Mouse (Mus musculus) kidney, postnatal 10 days (tissue): ENCODE data around the gene Ccl4.

ENCODE experiments used
- DNase-seq: peaks from one replicate; pipeline ENCODE4 v3.0.0; 2021; ENCODE audit warnings: mixed read lengths

Gene Ccl4

DNA sequence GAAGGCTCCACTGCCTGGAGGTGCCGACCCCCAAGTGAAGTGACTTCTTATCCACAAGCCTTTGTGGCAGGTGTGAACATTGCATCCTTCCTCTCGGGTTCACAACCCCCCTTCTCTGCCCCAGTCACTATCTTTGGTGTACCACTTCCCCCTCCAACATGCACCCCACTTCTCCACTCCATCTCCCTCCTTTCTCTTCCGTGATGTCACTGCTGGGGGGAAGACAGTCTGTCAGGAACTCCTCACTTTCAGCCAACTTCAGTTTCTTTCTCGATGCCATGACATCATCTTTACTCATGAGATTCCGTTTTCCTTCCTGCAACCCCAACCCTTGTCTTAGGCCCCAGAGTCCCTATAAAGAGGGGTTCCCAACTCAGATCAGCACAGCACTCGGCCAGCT, at the start of gene Ccl4:
Ccl4 (plus strand) TSS at position 381 of the 400 bp plus-strand sequence.
- DNase-seq: no peak

DNA sequence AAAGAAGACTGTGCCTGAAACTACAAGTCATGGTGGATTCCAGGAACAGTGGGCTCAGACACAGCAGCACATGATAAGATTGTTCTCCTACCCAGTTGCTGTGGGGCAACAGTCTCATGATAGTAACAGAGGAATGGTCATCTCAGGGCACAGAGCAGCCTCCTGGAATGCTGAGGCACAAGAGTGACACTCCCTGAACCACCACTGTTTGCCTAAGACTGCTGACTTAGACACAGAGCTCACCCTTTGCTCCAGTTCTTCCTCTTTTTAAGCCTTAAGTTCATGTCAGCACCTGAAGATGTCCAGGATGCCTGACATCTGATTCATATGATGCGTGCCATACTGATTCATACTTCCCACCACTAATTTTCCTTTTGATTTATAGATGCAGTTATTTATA, 45.8 kb upstream of the Ccl4 start:
- DNase-seq: no peak

DNA sequence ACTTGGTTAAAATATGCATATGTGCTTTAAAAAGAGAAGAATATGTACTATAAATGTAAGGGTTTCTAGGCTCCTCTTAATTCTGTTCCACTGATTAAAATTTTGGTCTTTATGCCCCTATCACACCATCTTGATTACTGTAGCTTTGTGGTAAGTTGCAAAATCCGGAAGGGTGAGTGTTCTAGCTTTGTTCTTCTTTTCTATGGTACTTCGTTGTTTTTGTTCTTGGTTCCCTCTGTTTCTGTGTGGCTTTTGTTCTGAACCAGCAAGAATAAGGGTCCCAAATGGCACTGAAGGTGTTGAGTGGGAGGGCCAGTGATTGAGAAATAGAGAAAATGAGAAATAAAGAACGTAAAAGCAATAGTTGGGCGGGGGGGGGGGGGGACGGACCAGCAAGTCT, 44.1 kb upstream of the Ccl4 start:
- no peak for DNase-seq

DNA sequence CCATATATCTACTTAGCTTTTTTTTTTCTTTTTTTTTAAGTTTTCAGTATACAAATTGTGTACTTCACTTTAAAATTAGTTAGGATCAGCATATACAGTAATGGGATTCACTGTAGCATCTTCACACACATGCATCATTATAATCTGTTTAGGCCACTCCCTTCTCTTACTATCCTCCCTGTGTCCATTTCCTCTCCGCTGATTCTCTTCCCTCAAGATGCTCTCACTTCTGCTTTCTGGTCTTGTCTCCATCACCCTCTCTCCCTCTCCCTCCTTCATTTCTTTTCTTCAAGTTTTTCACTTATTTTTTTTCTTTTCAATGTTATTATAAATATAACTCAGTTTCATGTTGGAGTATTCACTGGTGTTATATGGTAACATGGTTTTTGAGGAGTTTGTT, 43.3 kb upstream of the Ccl4 start:
- no peak for DNase-seq

DNA sequence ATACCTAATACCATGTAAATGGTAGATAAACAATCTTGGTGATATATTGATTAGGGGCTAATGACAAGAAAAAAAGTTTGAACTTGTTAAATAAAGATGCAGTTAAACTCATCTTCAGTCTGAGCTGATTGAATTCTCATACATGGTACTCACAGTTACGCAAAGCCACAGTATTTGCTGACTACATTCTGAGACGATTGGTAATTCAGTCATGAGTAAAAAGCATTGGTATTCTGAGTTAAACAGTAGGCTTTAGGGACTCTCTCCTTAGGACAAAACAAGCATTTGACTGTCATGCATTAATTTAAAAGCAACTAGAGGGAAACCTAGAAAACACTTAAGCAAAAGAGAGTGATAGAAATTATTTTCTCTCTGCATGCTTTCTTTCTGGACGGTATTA, 38.8 kb upstream of the Ccl4 start:
- DNase-seq: no peak

DNA sequence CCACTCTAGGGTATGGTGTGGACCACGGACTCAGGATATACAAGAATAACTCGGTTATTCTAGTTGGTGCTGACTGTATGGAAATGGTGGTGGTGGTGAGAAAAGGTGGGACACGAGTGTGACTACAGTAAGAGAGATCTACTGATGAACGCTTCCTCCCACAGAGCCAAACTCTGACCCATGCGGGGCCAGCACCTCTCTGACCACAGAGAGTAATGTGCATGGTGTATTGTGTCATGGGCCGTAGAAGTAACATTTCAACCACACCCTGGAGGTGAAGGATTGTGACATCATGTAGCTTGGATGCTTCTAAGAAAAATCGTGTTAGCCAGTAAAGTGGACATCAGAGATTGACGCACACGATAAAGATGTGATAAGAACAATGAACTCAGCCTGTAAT, 33.6 kb upstream of the Ccl4 start:
- DNase-seq: no peak

DNA sequence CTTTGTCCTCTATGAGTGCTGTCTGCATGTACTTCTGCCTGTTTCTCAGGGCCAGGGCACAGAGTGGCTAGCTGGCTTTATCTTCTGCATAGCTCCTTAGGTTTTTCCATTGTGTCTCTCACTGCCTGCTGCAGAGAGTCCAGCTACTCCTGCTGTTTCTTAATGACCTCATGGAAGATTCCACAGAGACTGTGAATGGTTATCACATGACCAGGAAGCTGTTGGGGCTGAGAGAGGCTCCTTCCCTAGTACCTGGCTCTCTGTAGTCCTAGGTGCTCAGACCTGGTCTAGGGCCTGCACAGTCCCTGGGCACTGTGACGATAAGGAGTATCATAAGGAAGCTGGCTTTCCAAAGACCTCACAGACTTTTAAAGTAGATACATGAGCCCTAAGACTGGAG, 31.8 kb upstream of the Ccl4 start:
- DNase-seq: no peak

DNA sequence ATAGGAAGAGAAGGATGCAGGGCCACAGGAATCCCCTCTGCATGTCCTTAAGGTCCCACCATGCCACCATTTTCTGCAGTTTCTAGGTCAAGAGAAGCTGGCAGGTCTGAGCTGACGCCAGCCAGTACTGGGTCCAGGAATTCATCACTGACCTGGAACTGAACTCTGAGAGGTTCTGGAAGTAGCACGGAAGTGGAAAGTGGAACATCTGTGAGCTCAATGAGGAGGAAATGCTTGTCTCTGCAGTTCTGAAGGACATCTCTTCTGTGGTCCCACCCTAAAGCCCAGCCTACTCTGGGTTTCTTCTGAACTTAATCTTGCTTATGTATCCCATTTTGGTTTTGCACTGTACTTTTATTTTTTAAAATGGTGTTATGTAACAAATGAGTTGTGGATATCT, 31.3 kb upstream of the Ccl4 start:
- DNase-seq: no peak

DNA sequence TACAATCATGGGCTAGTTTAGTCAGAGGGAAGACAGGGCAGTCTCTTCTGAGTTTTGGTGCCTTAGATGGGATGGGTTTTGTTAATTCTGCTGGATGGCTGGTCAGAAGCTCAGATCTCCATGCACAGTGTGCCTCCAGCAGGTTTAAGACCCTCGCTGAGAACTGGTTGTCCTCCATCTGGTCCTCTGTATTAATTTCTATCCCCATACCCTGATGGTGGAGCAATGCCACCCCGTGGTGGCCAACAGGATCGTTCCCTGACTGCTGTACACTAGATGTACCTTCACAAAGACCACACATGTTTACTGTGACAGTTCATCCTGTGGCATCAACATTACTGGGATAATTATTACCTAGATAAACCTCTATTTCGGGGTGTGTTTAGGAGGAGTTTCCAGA, 29.6 kb upstream of the Ccl4 start:
- peak; percentile 41 for DNase-seq

DNA sequence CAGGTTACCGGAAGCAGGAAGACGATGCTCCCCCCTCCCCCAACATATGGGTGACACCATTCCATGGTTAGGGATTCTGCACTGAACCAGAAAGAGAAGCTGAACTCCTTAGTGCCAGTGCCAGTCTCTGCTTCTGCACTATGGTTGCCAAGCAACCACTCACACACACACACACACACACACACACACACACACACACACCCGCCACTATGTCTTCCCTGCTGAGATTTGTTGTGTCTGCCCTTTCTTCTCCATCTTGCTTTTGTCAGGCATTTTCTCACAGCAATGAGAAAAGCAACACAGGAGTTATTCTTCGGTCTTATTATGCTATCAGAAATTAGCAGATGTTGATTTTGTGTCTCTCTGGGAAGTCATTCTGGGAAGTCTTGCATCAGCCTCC, 28.0 kb upstream of the Ccl4 start:
- DNase-seq: no peak

DNA sequence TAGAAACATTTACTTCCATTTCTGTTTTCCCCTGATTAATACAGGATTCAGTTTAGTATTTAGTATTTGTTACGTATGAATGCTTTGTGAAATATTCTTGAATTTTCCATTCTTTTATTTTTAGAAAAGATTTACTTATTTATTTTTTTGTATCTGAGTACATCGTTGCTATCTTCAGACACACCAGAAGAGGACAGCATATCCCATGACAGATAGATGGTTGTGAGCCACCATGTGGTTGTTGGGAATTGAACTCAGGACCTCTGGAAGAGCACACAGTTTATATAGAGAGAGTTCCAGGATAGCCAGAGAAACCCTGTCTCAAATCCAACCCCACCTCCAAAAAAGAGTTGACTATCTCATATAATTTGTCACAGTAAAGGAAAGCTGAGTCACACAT, 27.5 kb upstream of the Ccl4 start:
- no peak for DNase-seq

DNA sequence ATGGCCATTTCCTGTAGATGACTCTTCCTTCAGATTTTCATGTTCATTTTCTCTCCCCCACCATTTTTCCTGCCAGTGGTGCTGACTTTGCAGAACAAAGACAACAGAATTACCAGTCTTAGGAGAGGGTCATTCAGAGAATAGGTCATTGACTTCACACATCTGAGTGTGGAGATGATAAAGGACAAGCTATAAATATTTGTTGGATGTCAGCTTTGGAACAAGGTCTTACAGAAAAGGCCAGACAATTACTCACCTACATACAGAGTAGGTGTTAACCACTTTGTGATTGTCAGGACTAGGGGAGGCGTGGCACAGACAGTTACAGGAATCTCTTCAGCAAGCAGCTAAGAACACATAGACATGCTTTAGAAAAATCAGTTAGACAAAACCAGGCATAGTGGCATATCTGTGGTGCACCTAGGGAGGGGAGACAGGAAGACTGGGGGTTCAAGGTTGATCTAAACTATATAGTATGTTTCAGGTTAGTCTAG, 25.6 kb upstream of the Ccl4 start:
- DNase-seq: no peak

DNA sequence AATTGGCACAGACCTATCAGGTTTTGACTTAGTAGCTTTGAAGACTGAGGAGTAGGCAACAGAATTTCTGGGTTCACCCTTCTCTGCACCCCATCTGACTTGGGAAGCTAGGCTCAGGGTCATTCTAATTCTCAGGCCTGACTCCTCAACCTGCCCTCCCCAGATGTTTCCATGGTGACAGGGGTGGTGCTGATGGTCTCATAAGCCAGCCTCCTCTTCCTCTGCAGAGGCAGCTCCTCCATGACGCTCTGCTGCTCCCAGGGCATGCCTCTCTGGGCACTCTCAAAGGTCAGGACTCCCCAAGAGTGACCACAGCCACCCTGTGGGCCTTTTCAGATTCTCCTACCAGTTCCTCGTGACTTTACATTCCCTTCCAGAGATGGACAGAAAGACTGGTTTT, 23.4 kb upstream of the Ccl4 start:
- no peak for DNase-seq

DNA sequence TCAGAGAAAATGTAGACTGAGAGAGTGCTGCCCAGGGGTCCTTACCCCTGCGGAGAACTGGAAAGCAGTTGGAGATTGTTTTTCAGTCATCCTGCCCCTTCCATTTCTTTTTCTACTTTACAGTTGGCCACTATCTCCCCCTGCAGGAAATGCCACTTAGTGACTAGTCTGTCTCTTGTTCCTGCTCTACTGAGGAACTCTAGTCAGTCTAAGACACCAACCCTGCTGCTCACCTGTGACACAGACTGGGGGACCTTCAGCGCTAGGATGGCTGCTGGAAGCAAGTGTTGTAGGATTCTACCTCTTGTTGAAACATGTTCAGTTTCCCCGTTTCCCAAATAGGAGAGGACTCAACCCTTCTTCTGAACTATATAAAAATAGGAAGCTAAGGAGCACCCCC, 22.9 kb upstream of the Ccl4 start:
- DNase-seq: peak; percentile 27

DNA sequence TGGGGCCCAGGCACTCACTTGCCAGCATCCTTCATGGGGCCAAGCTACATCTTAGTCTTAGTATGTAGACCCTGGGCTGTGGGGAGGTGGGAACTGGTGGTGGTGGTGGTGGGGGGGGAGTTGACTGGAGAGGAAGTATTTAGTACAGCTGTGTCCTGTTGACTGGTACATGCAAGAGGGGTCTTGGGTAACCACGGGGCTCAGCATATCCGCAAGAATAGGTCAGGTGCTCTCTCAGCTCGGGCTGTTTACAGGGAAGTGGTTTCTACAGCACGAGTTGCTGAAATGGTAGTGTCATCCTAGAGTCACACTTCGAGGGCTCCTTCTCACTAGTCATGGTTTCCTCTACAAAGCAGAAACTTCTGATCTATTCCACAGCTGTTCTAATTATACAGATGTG, 22.2 kb upstream of the Ccl4 start:
- DNase-seq: no peak

DNA sequence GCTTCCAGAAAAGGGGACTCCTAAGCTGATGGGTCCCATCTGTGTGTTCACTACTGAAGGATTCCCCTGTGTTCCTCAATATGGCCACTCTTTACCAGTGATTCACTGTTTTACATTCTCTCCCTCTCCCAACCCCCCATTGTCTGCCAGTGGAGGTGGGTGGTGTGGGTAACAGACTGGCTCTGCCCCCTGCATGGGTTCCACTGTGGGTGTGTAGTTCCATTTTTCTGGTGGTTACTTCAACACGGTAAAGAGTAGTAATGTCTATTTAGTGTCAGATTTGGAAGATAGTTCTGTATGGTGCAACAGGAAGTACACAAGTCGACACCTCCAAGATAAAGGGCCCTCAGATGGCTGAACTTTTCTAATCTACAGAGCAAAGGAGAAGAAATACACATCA, 21.2 kb upstream of the Ccl4 start:
- no peak for DNase-seq

DNA sequence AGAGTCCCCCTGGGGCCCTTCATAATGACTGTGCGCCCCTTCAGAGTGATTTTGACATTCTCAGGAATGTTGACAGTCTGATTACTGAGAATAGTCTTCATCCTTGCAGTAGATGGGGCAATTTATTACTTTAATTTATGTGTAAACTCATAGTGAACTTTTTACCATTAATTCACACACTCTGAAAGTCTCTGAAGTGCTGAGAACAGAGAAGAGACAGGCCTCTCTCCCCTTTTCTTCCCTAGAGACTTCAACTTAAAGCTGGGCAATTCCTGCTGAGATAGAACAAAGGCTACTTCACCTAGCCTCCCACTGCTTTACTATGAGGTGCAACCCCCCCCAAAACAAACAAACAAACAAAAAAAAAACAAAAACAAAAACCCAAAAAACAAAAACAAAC, 16.9 kb upstream of the Ccl4 start, which contains the start of gene Rpl9-ps1:
Rpl9-ps1 (minus strand) TSS at position 101 of the 400 bp plus-strand sequence.
- DNase-seq: no peak

DNA sequence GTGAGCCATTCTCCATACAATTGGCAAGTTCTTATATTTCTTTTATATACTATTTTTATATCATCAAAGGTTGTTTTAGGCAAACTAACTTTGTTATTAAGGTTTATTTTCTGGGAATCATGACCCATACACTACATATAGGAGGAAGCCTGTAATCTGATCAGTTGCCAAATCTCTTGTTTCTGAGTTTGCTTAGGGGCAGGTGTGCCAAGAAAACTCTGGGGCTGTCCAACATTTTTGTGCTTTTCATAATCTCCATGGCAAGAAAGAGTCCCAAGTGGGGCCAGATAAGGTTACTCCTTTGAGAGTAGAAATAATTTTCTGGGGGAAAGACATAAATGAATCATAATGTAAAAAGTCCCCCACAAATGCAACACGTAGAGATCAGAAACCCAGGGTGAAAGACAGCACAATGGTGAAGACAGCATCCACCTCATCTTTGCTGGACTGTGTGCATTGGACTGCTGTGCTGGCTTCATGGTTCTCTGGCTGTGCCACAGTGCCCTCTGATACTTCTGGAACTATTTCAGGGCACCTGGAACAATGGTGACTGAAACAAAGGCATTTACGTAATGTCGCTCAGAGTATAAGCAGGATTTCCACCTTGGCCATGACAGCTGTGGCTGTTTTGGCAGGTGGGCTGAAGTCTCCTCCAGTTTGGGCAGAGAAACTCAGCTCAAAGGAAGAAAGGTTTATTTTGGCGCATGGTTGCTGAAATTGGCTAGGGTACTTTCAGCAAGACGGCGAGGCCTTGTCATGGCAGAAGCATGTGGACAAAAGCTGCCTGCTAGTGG, 15.8 kb upstream of the Ccl4 start:
- DNase-seq: no peak

DNA sequence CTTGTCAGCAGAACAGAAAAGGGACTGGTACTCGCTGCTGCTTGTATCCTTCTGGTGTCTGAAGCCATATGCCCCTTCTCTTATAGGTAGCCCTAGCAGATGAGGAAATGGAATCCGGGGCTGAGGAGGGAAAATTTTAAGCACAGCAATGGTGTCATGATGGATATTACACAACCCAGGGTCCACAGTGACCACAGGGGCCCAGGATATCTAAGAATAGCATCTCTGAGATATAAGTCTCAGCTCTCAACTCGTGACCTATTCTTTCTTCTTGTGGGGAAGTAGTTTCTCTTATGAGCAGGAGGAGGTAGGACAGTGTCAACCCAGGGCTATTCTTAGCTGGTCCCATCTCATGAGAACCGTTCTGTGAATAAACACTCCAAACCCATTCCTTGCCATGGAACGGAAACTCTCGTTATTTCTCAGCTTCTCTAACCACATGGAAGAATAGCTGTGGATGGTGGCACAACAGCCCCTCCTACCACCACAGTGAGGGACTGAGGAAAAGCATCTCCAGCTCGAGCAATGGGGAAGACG, 13.0 kb upstream of the Ccl4 start, which contains the start of gene Ccl3:
Ccl3 (minus strand) TSS at position 51 of the 537 bp plus-strand sequence.
- DNase-seq: no peak

DNA sequence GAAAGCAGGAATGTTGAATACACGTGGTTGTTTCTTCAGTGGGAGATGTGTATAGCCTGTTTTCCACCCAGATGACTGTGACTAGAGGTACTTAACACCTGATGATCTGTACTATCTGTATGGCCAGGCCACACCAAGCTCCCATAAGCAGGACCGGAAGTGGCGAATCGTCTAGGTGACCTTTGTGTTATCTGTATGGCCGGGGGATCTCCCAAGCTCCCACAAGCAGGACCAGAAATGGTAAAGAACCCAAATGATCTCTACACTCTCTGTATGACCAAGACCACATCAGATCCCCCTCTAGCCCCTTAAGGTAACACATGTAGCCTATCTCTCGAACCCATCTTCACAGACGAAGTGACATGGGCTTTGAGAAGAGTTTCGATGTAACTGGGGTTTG, 7.8 kb upstream of the Ccl4 start:
- DNase-seq: no peak

DNA sequence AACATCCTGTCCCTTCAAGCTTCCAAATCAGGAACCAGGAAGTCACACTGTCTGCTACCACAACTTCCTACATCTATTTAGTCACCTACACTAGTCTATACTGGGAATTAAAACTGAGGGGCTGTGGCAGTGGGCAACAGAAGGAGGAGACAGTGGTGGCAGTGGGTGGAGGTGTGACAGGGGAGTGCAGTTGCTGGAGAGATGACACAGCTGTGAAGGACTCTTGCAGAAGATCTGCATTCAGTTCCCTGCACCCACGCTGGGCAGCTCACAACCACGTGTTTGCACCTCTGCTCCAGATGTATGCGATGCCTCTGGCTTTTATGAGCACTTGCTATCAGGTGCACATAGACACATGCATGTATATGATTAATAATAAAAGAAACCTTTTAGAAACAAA, 4.9 kb upstream of the Ccl4 start:
- no peak for DNase-seq

DNA sequence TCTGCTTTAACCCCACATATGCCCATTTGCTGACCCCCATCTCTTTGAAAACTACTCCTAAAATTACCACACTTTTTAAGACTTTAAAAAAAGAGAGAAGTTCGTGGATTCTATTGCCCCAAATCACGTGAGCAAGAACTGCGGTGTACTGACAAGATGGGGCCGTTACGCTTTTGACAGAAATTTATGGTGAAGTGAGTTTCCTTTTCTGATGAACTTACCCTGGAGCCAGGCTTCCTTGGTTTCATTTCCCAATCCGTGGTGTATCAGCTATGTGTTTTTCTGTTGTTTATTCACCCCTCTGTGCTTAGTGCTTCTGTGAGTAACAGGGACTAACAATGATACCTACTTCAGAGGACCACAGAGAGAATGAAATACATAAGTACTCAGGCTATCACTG, 3.6 kb upstream of the Ccl4 start:
- no peak for DNase-seq

DNA sequence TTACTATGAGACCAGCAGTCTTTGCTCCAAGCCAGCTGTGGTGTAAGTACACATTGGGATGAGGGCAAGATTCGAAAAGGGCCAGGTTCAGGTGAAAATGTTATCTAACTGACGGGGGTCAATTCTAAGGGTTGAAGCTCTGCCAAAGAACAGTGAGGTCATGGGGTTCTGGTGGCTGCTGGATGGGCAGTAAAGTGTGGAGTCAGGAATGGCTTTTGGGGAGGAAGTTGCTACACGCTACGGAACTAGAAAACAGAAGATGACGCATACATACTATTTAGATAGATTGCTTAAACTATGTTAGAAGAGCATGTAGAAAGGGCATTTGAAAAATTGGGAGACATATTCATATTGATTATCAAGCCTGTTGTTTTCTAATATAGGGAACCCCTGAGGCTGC, 1.1 kb downstream of the Ccl4 start:
- no peak for DNase-seq

DNA sequence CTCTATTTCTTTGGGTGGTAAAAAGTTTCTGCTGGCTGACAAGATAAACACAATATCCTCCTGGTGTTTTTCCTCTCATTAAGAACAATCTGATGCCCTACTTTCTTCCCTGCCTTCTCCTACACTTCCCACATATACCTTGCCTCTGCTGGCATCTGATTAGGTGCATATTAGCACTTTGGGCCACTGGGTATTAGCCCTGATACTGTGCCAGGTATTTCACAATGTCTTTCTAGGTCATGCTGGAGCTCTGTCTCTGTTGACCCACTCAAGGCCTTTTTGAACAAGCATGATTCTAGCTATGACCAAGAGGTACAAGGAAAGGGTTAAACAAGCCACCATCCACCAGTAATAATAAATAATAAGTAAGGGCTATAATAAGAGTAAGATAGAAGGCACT, 9.4 kb downstream of the Ccl4 start:
- no peak for DNase-seq

DNA sequence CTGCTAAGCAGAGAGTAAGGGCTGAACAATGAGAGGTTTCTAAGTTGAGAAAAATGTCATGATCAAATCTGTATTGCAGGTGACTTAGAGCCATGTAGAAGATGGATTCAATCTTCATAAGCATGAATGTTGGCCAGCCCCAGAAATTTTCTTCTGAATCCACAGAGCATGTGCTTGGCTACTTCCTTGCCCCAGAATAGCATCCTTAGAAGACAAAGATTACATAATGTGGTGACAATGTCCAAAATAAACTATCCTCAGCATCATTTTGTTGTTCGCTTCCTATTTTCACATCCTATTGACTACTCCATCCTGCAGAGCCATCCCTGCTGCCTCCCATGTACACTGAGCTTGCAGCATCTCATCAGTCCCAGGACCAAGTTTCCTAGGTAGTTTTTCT, 13.3 kb downstream of the Ccl4 start:
- no peak for DNase-seq
